Mouse (Mus musculus) monocyte, adult 5-6 weeks (primary cell): ENCODE results near the gene Ccdc57. TPM values are rescaled to one million over a fixed set of nuclear protein-coding genes. Genes with fewer than 3 reads are reported as not detected.
A peak's percentile ranks its signal among the peaks of the same experiment; 100 is the strongest.
"Not testable (repeated sequence)": the region's sequence is repeated elsewhere in the genome, so short reads cannot be mapped to it uniquely, and the experiment has no call there.

Source experiments
- ATAC-seq: fragments of 153-309, 156-312 bp; replicated peaks from 2 replicates; pipeline ENCODE4 v1.8.0; 2017; ENCODE audit warnings: mild to moderate bottlenecking; ENCODE audit not compliant: low TSS enrichment, insufficient number of reproducible peaks, severe bottlenecking, poor library complexity, low FRiP score
- total RNA-seq: library from RNA; stranded (forward); fragments of 200-1000, 200-491, 200-594 nt; gene quantifications from 3 replicates; pipeline ENCODE4 v1.2.3, GENCODE M21; 2017

Ccdc57 gene
- total RNA-seq, 1 experiment from 2014 or later: 0.57 TPM

- peak; percentile 80 for ATAC-seq
Observed at GRCm38 (mm10) chr11:120800061-120800904, 132.4 kb downstream of the Ccdc57 start.

GRCm38 (mm10) chr11:120799316-120799890, 133.3 kb downstream of the Ccdc57 start:
- ATAC-seq: no peak

GRCm38 (mm10) chr11:120798244-120798643, 134.4 kb downstream of the Ccdc57 start:
- no peak for ATAC-seq

GRCm38 (mm10) chr11:120796614-120796946, 136.1 kb downstream of the Ccdc57 start:
- no peak for ATAC-seq

- ATAC-seq: peak; percentile 90
Observed at GRCm38 (mm10) chr11:120795756-120796613, 136.7 kb downstream of the Ccdc57 start, which contains the start of gene Dus1l. Gene Dus1l, minus strand, starts transcription at chr11:120796403.

GRCm38 (mm10) chr11:120792652-120793051, 140.0 kb downstream of the Ccdc57 start:
- ATAC-seq: no peak

GRCm38 (mm10) chr11:120789810-120790209, 142.9 kb downstream of the Ccdc57 start:
- no peak for ATAC-seq

GRCm38 (mm10) chr11:120789355-120789754, 143.3 kb downstream of the Ccdc57 start:
- no peak for ATAC-seq

GRCm38 (mm10) chr11:120788460-120788859, 144.2 kb downstream of the Ccdc57 start:
- not testable (repeated sequence) for ATAC-seq

GRCm38 (mm10) chr11:120785145-120785544, 147.5 kb downstream of the Ccdc57 start:
- ATAC-seq: no peak

- ATAC-seq: no peak
Observed at GRCm38 (mm10) chr11:120784064-120784791, 148.4 kb downstream of the Ccdc57 start, which contains the start of the genes Rfng and Gps1. Gene Rfng, minus strand, starts transcription at chr11:120784207. Gene Gps1, plus strand, starts transcription at chr11:120784272.

GRCm38 (mm10) chr11:120783426-120784063, 149.1 kb downstream of the Ccdc57 start:
- ATAC-seq: no peak

- ATAC-seq: not testable (repeated sequence)
Observed at GRCm38 (mm10) chr11:120781361-120781760, 151.3 kb downstream of the Ccdc57 start.

GRCm38 (mm10) chr11:120779876-120780275, 152.8 kb downstream of the Ccdc57 start:
- no peak for ATAC-seq

- ATAC-seq: no peak
Observed at GRCm38 (mm10) chr11:120777123-120777522, 155.5 kb downstream of the Ccdc57 start.
